Mouse (Mus musculus) testis, adult 10 weeks (tissue): ENCODE measurements around the gene Vmn2r115. TPM values are rescaled to one million over a fixed set of nuclear protein-coding genes. Genes with fewer than 3 reads are reported as not detected.

Experiments used
- polyA plus RNA-seq: library from polyadenylated mRNA; stranded (reverse); fragments of 350-450 nt; fragmentation: Illumina TruSeq; extraction: RNeasy Lipid Tissue Mini Kit (QIAGEN cat#74804); gene quantifications from one replicate; pipeline ENCODE4 v1.2.3, GENCODE M21; 2014; ENCODE audit warnings: low read depth, low replicate concordance

The Vmn2r115 gene
- not detected for polyA plus RNA-seq

GRCm38 (mm10) chr17:23343441-23343840 lies at the start of gene Vmn2r115:
TSS of gene Vmn2r115 (plus strand) at chr17:23343741.

GRCm38 (mm10) chr17:23312437-23312836 lies 31.1 kb upstream of the Vmn2r115 start, which contains the start of gene Vmn2r114:
TSS of gene Vmn2r114 (minus strand) at chr17:23312537.

DNA sequence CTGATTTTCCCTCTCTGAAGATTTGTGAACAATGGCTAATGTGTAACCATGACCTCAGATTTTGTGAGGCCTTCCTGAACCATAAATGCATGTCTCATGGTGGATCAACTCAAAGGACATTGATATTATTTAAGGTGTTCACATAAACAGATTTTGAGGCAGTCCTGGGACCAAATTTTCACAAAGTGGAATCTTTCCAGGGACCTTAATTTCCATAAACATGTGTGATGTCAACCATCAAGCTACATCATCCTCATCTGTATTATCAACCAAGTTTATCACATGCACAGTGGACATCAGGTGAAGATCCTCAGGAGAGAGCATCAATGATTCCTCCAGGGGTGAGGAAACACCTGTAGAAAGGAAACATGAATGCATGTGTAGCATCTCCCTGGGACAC lies 40.8 kb downstream of the Vmn2r115 start, which contains the start of gene Vmn2r116:
TSS of gene Vmn2r116 (plus strand) at position 301 of the 400 bp plus-strand sequence.

Other genes starting within 250 kb of the Vmn2r115 start
- 6.1 TPM for gene Zfp40, start 150.5 kb upstream of the Vmn2r115 start, polyA plus RNA-seq
- gene Vmn2r114, start 31.2 kb upstream of the Vmn2r115 start, polyA plus RNA-seq, result not detected
- gene Vmn2r116, start 40.9 kb downstream of the Vmn2r115 start, polyA plus RNA-seq, result not detected
- not detected for gene Vmn2r117, start 136.0 kb downstream of the Vmn2r115 start, polyA plus RNA-seq
- gene Zfp213, start 220.5 kb downstream of the Vmn2r115 start, polyA plus RNA-seq, result 0.14 TPM